11 mouse cellular contexts compared by ENCODE assay signal in genomic region chr5:66105946-66106345, GRCm38 (mm10).
DNase-seq lines count a peak whose midpoint lies in the region; ATAC-seq and TF ChIP-seq lines count a peak whose summit lies in the region.
"Had no signal": no experiment of that assay in that cellular context is flagged by ENCODE, and none has a peak within 500 bp of the region (broad histone marks: within the 10 kb centered on the region; RNA-seq: fewer than 3 reads in every experiment).

No protein-coding gene starts in this region.

- DNase-seq in 3T3-L1 (ENCODE audit: low read depth, low spot score) = peak; percentile 49
- peak; percentile 68 for DNase-seq in adrenal gland, postnatal 10 days
- DNase-seq in right cerebral cortex, postnatal 10 days (ENCODE audit: low spot score in 2 of 2) = no peak
- no peak for DNase-seq in thymus, postnatal 0 days (ENCODE audit: low spot score)
- DNase-seq in kidney, postnatal 4 days = no peak
- DNase-seq: layer of hippocampus, adult 9-11 months; liver, embryonic 13.5 days had no signal

- H3K27ac ChIP-seq in intestine, postnatal 0 days (ENCODE audit: low read depth, low read length) = no peak overlapping the region
- H3K27ac ChIP-seq in macrophage = peak overlapping the region; percentile 96
- H3K27ac ChIP-seq: forebrain, embryonic 10.5 days; hindbrain, postnatal 0 days had no signal

- H3K36me3 ChIP-seq in intestine, postnatal 0 days (ENCODE audit: control insufficient read depth, insufficient read depth) = no peaks in the 10 kb centered on the region; the same call in 1 of the 2 replicates
- peaks cover 13% of the 10 kb centered on the region; the same call in 1 of the 2 replicates for H3K36me3 ChIP-seq in macrophage (ENCODE audit: inconsistent target)
- H3K36me3 ChIP-seq: forebrain, embryonic 10.5 days; liver, embryonic 13.5 days had no signal

- 41% methylated on average over 7 of the region's 7 CpGs for WGBS in intestine, postnatal 0 days
- WGBS in macrophage (ENCODE audit: missing documents) = 5% methylated on average over 7 of the region's 7 CpGs

- no peak overlapping the region for H3K4me2 ChIP-seq in intestine, postnatal 0 days (replicated peaks; ENCODE audit: low read depth)
- H3K4me2 ChIP-seq: liver, embryonic 13.5 days had no signal

- H3K79me2 ChIP-seq in macrophage (ENCODE audit: inconsistent target) = peaks cover 89% of the 10 kb centered on the region

- no peaks in the 10 kb centered on the region for H3K27me3 ChIP-seq in intestine, postnatal 0 days (replicated peaks; ENCODE audit: control insufficient read depth, insufficient read depth, low read length)
- H3K27me3 ChIP-seq: liver, embryonic 13.5 days had no signal

- H3K4me3 ChIP-seq in intestine, postnatal 0 days (ENCODE audit: low read depth, low read length) = no peak overlapping the region
- H3K4me3 ChIP-seq in macrophage (ENCODE audit: inconsistent target) = no peak overlapping the region
- H3K4me3 ChIP-seq: forebrain, embryonic 10.5 days; liver, embryonic 13.5 days had no signal

- TF ChIP-seq CTCF in intestine, postnatal 0 days (IDR thresholded peaks at IDR 0.05; ENCODE audit: low read depth) = no peak

- no peaks in the 10 kb centered on the region for H3K9me3 ChIP-seq in intestine, postnatal 0 days (ENCODE audit: control insufficient read depth)
- H3K9me3 ChIP-seq: forebrain, embryonic 10.5 days; liver, embryonic 13.5 days had no signal

- no peaks in the 10 kb centered on the region; the same call in 1 of the 2 replicates for H3K4me1 ChIP-seq in intestine, postnatal 0 days (replicated peaks; ENCODE audit: control insufficient read depth, insufficient read depth, low read length)
- H3K4me1 ChIP-seq: forebrain, embryonic 10.5 days had no signal

- ATAC-seq in intestine, postnatal 0 days = 0 out of 2 replicates have a peak, but pooled peaks have one; percentile 29
- ATAC-seq: hindbrain, postnatal 0 days had no signal

- no peak overlapping the region for H3K9ac ChIP-seq in intestine, postnatal 0 days (ENCODE audit: low read depth, low read length)
- H3K9ac ChIP-seq: liver, embryonic 13.5 days had no signal

Comparison
In these comparisons a context has a peak if more than half of its experiments do, and no peak if none do; other contexts are left out.
1. DNase-seq: peak in 3T3-L1 (single experiment) and adrenal gland, postnatal 10 days (single experiment); none in right cerebral cortex, postnatal 10 days (0 of 2), thymus, postnatal 0 days (single experiment) and kidney, postnatal 4 days (0 of 2).